Mouse (Mus musculus) hindbrain, embryonic 11.5 days (tissue): Measurements from ENCODE around the gene Elf2. TPM values are rescaled to one million over a fixed set of nuclear protein-coding genes. Genes with fewer than 3 reads are reported as not detected.

Experiments
- ATAC-seq: fragments of 200-750 bp; cut with Nextera tagmentation; 2 replicates; pipeline ENCODE4 v1.8.0; 2017; ENCODE audit warnings: mild to moderate bottlenecking, moderate TSS enrichment, moderate library complexity; ENCODE audit not compliant: low FRiP score
- DNase-seq: peaks from one replicate; pipeline ENCODE4 v3.0.0-alpha.2; 2015; ENCODE audit warnings: low spot score
- H3K27ac ChIP-seq: fragments of 300-500 bp; sonication (generic); 2 replicates; pipeline ENCODE4 v1.5.1; 2014; ENCODE audit warnings: mild to moderate bottlenecking, low read depth, low read length
- H3K27me3 ChIP-seq: fragments of 300-500 bp; sonication (generic); 2 replicates; pipeline ENCODE4 v1.6.1; 2014; ENCODE audit warnings: mild to moderate bottlenecking, low read length, moderate library complexity, mixed read lengths; ENCODE audit not compliant: control insufficient read depth, insufficient read depth
- H3K36me3 ChIP-seq: fragments of 300-500 bp; sonication (generic); 2 replicates; pipeline ENCODE4 v1.6.1; 2014; ENCODE audit warnings: mild to moderate bottlenecking, low read length, moderate library complexity, mixed read lengths; ENCODE audit not compliant: control insufficient read depth, insufficient read depth
- H3K4me1 ChIP-seq: fragments of 300-500 bp; sonication (generic); replicated peaks from 2 replicates; pipeline ENCODE4 v1.6.1; 2014; ENCODE audit warnings: low read length, mixed read lengths; ENCODE audit not compliant: control insufficient read depth, insufficient read depth
- H3K4me2 ChIP-seq: fragments of 300-500 bp; sonication (generic); replicated peaks from 2 replicates; pipeline ENCODE4 v1.6.1; 2014; ENCODE audit warnings: mild to moderate bottlenecking, low read depth, low read length
- H3K4me3 ChIP-seq: fragments of 300-500 bp; sonication (generic); 2 replicates; pipeline ENCODE4 v1.5.1; 2014; ENCODE audit warnings: low read depth, low read length
- H3K9ac ChIP-seq: fragments of 300-500 bp; sonication (generic); 2 replicates; pipeline ENCODE4 v1.6.1; 2014; ENCODE audit warnings: low read depth, low read length
- H3K9me3 ChIP-seq: fragments of 300-500 bp; sonication (generic); 2 replicates; pipeline ENCODE4 v1.6.1; 2016; ENCODE audit warnings: low read length; ENCODE audit not compliant: control insufficient read depth
- WGBS: fragments of 180-500 bp; shearing (Covaris S2); extraction: QIAGEN DNeasy Blood & Tissue Kit; methylation state at CpG from one replicate; pipeline ENCODE4 v1.1.7; 2014; 5-methylcytosine and 5-hydroxymethylcytosine counted together
- polyA plus RNA-seq: library from polyadenylated mRNA; unstranded; fragments of >200 nt; fragmentation: Nextera tagmentation; extraction: Ambion mirVana; gene quantifications from 2 replicates; pipeline ENCODE4 v1.2.1, GENCODE M21; 2014

The Elf2 gene
- polyA plus RNA-seq, 1 experiment from 2014 or later: 45.4 TPM

- ATAC-seq: no peak
- Histone ChIP-seq H3K27me3 (no peaks in the 10 kb centered on the region), H3K4me2 (no peak overlapping the region), H3K9ac (no peak overlapping the region), H3K27ac (no peak overlapping the region), H3K4me1 (no peaks in the 10 kb centered on the region), H3K36me3 (no peaks in the 10 kb centered on the region), H3K9me3 (no peaks in the 10 kb centered on the region), H3K4me3 (no peak overlapping the region)
- peak; percentile 89 for DNase-seq
- 58% methylated on average over 11 of the region's 11 CpGs for WGBS
Measured at GRCm38 (mm10) chr3:51288880-51289821, 51.3 kb downstream of the Elf2 start.

- Histone ChIP-seq H3K9me3 (no peaks in the 10 kb centered on the region), H3K4me2 (no peak overlapping the region), H3K27ac (no peak overlapping the region), H3K9ac (no peak overlapping the region), H3K4me1 (no peaks in the 10 kb centered on the region), H3K27me3 (no peaks in the 10 kb centered on the region), H3K4me3 (no peak overlapping the region), H3K36me3 (no peaks in the 10 kb centered on the region)
- no peak for DNase-seq
- no peak for ATAC-seq
- WGBS: 94% methylated on average over 1 of the region's 1 CpGs
Measured at GRCm38 (mm10) chr3:51284375-51284774, 56.1 kb downstream of the Elf2 start.

GRCm38 (mm10) chr3:51281727-51282126, 58.7 kb downstream of the Elf2 start:
- Histone ChIP-seq H3K9ac (no peak overlapping the region), H3K9me3 (no peaks in the 10 kb centered on the region), H3K27ac (no peak overlapping the region), H3K36me3 (no peaks in the 10 kb centered on the region), H3K4me2 (no peak overlapping the region), H3K4me1 (no peaks in the 10 kb centered on the region), H3K4me3 (no peak overlapping the region), H3K27me3 (no peaks in the 10 kb centered on the region)
- 97% methylated on average over 4 of the region's 4 CpGs for WGBS
- DNase-seq (no peak), ATAC-seq (no peak)

GRCm38 (mm10) chr3:51278433-51278832, 62.0 kb downstream of the Elf2 start:
- no peak overlapping the region for H3K4me2 ChIP-seq
- H3K4me3 ChIP-seq: no peak overlapping the region
- H3K4me1 ChIP-seq: no peaks in the 10 kb centered on the region
- no peaks in the 10 kb centered on the region for H3K9me3 ChIP-seq
- no peak overlapping the region for H3K27ac ChIP-seq
- H3K27me3 ChIP-seq: no peaks in the 10 kb centered on the region
- 75% methylated on average over 4 of the region's 4 CpGs for WGBS
- DNase-seq (no peak), ATAC-seq (no peak)
- no peaks in the 10 kb centered on the region for H3K36me3 ChIP-seq
- no peak overlapping the region for H3K9ac ChIP-seq

GRCm38 (mm10) chr3:51277201-51278150, 63.0 kb downstream of the Elf2 start:
- DNase-seq (peak; percentile 88), ATAC-seq (peak; percentile 58)
- Histone ChIP-seq H3K4me2 (peak overlapping the region; percentile 82), H3K27me3 (no peaks in the 10 kb centered on the region), H3K27ac (peak overlapping the region; percentile 93), H3K9me3 (no peaks in the 10 kb centered on the region), H3K36me3 (no peaks in the 10 kb centered on the region), H3K9ac (peak overlapping the region; percentile 85), H3K4me3 (peak overlapping the region; percentile 98), H3K4me1 (no peaks in the 10 kb centered on the region)
- under 1% methylated on average over 75 of the region's 75 CpGs for WGBS

GRCm38 (mm10) chr3:51276421-51277111, 63.9 kb downstream of the Elf2 start:
- Histone ChIP-seq H3K36me3 (no peaks in the 10 kb centered on the region), H3K27ac (peak overlapping the region; percentile 93), H3K4me1 (no peaks in the 10 kb centered on the region), H3K9me3 (no peaks in the 10 kb centered on the region), H3K27me3 (no peaks in the 10 kb centered on the region), H3K4me3 (peak overlapping the region; percentile 98), H3K4me2 (peak overlapping the region; percentile 82), H3K9ac (peak overlapping the region; percentile 85)
- DNase-seq (no peak), ATAC-seq (peak; percentile 47)
- WGBS: 2% methylated on average over 33 of the region's 93 CpGs

GRCm38 (mm10) chr3:51275956-51276398, 64.5 kb downstream of the Elf2 start:
- peak overlapping the region; percentile 93 for H3K27ac ChIP-seq
- peak; percentile 98 for ATAC-seq
- WGBS: under 1% methylated on average over 32 of the region's 33 CpGs
- peak overlapping the region; percentile 98 for H3K4me3 ChIP-seq
- H3K9me3 ChIP-seq: no peaks in the 10 kb centered on the region
- no peaks in the 10 kb centered on the region for H3K27me3 ChIP-seq
- no peaks in the 10 kb centered on the region for H3K4me1 ChIP-seq
- peak overlapping the region; percentile 82 for H3K4me2 ChIP-seq
- DNase-seq: peak; percentile 97
- no peaks in the 10 kb centered on the region for H3K36me3 ChIP-seq
- H3K9ac ChIP-seq: peak overlapping the region; percentile 85
